Mouse (Mus musculus): Measurements from ENCODE around the gene Osbp2. TPM values are rescaled to one million over a fixed set of nuclear protein-coding genes. Genes with fewer than 3 reads are reported as not detected.

Gene Osbp2
- polyA plus RNA-seq, 1 experiment: not detected

- H3K4me3 ChIP-seq (replicated peaks): no peak overlapping the region
Measured at GRCm38 (mm10) chr11:3714486-3714885, 149.2 kb downstream of the Osbp2 start.

GRCm38 (mm10) chr11:3710203-3710602 lies 153.5 kb downstream of the Osbp2 start:
- Histone ChIP-seq H3K4me3 (replicated peaks) (no peak overlapping the region), H3K4me1 (ENCODE audit: control insufficient read depth) (no peaks in the 10 kb centered on the region), H3K9me3 (ENCODE audit: control insufficient read depth, low read length) (no peaks in the 10 kb centered on the region; the same call in 1 of the 2 replicates), H3K27me3 (ENCODE audit: control insufficient read depth) (peaks cover 3% of the 10 kb centered on the region; the same call in 1 of the 2 replicates), H3K36me3 (ENCODE audit: control insufficient read depth) (no peaks in the 10 kb centered on the region)
- TF ChIP-seq TAL1 (IDR thresholded peaks at IDR 0.05; ENCODE audit: low read length) (no peak), GATA1 (IDR thresholded peaks at IDR 0.05; ENCODE audit: low read length) (no peak)

More at GRCm38 (mm10) chr11:3714486-3714885, 149.2 kb downstream of the Osbp2 start:
- H3K4me1 ChIP-seq (ENCODE audit: control insufficient read depth): no peaks in the 10 kb centered on the region
- no peak for TF ChIP-seq TAL1 (IDR thresholded peaks at IDR 0.05; ENCODE audit: low read length)
- TF ChIP-seq GATA1 (IDR thresholded peaks at IDR 0.05; ENCODE audit: low read length): no peak
- no peaks in the 10 kb centered on the region for H3K36me3 ChIP-seq (ENCODE audit: control insufficient read depth)
- no peaks in the 10 kb centered on the region; the same call in 1 of the 2 replicates for H3K9me3 ChIP-seq (ENCODE audit: control insufficient read depth, low read length)
- H3K27me3 ChIP-seq (ENCODE audit: control insufficient read depth): no peaks in the 10 kb centered on the region

GRCm38 (mm10) chr11:3707057-3707456 lies 156.6 kb downstream of the Osbp2 start:
- no peak for TF ChIP-seq GATA1 (IDR thresholded peaks at IDR 0.05; ENCODE audit: low read length)
- H3K4me1 ChIP-seq (ENCODE audit: control insufficient read depth): no peaks in the 10 kb centered on the region
- H3K27me3 ChIP-seq (ENCODE audit: control insufficient read depth): peaks cover 4% of the 10 kb centered on the region; the same call in 1 of the 2 replicates
- no peaks in the 10 kb centered on the region for H3K9me3 ChIP-seq (ENCODE audit: control insufficient read depth, low read length)
- no peaks in the 10 kb centered on the region for H3K36me3 ChIP-seq (ENCODE audit: control insufficient read depth)
- no peak overlapping the region for H3K4me3 ChIP-seq (replicated peaks)

- H3K9me3 ChIP-seq (ENCODE audit: control insufficient read depth, low read length): no peaks in the 10 kb centered on the region
- H3K4me1 ChIP-seq (ENCODE audit: control insufficient read depth): no peaks in the 10 kb centered on the region
- H3K36me3 ChIP-seq (ENCODE audit: control insufficient read depth): no peaks in the 10 kb centered on the region
- TF ChIP-seq TAL1 (IDR thresholded peaks at IDR 0.05; ENCODE audit: low read length): no peak
- no peak for TF ChIP-seq GATA1 (IDR thresholded peaks at IDR 0.05; ENCODE audit: low read length)
- peaks cover 4% of the 10 kb centered on the region; the same call in 1 of the 2 replicates for H3K27me3 ChIP-seq (ENCODE audit: control insufficient read depth)
- H3K4me3 ChIP-seq (replicated peaks): no peak overlapping the region
Measured at GRCm38 (mm10) chr11:3704404-3704803, 159.3 kb downstream of the Osbp2 start.

- H3K4me1 ChIP-seq (ENCODE audit: control insufficient read depth): no peaks in the 10 kb centered on the region
- H3K4me3 ChIP-seq (replicated peaks): no peak overlapping the region
- H3K9me3 ChIP-seq (ENCODE audit: control insufficient read depth, low read length): no peaks in the 10 kb centered on the region
- no peaks in the 10 kb centered on the region for H3K36me3 ChIP-seq (ENCODE audit: control insufficient read depth)
- TF ChIP-seq GATA1 (IDR thresholded peaks at IDR 0.05; ENCODE audit: low read length) (no peak), TAL1 (IDR thresholded peaks at IDR 0.05; ENCODE audit: low read length) (no peak)
- H3K27me3 ChIP-seq (ENCODE audit: control insufficient read depth): peaks cover 4% of the 10 kb centered on the region; the same call in 1 of the 2 replicates
Measured at GRCm38 (mm10) chr11:3703089-3703992, 160.4 kb downstream of the Osbp2 start.

- TF ChIP-seq GATA1 (IDR thresholded peaks at IDR 0.05; ENCODE audit: low read length) (no peak), TAL1 (IDR thresholded peaks at IDR 0.05; ENCODE audit: low read length) (no peak)
- Histone ChIP-seq H3K4me1 (ENCODE audit: control insufficient read depth) (no peaks in the 10 kb centered on the region), H3K4me3 (replicated peaks) (no peak overlapping the region), H3K36me3 (ENCODE audit: control insufficient read depth) (no peaks in the 10 kb centered on the region; the same call in 1 of the 2 replicates), H3K9me3 (ENCODE audit: control insufficient read depth, low read length) (no peaks in the 10 kb centered on the region), H3K27me3 (ENCODE audit: control insufficient read depth) (no peaks in the 10 kb centered on the region)
Measured at GRCm38 (mm10) chr11:3697441-3697840, 166.3 kb downstream of the Osbp2 start.

- H3K27me3 ChIP-seq (ENCODE audit: control insufficient read depth): no peaks in the 10 kb centered on the region
- H3K4me1 ChIP-seq (ENCODE audit: control insufficient read depth): no peaks in the 10 kb centered on the region
- no peaks in the 10 kb centered on the region for H3K9me3 ChIP-seq (ENCODE audit: control insufficient read depth, low read length)
- TF ChIP-seq GATA1 (IDR thresholded peaks at IDR 0.05; ENCODE audit: low read length): no peak
- no peak for TF ChIP-seq TAL1 (IDR thresholded peaks at IDR 0.05; ENCODE audit: low read length)
- peaks cover 9% of the 10 kb centered on the region for H3K36me3 ChIP-seq (ENCODE audit: control insufficient read depth)
- no peak overlapping the region for H3K4me3 ChIP-seq (replicated peaks)
Measured at GRCm38 (mm10) chr11:3696086-3696616, 167.6 kb downstream of the Osbp2 start.

GRCm38 (mm10) chr11:3691746-3692145 lies 172.0 kb downstream of the Osbp2 start:
- H3K27me3 ChIP-seq (ENCODE audit: control insufficient read depth): no peaks in the 10 kb centered on the region
- no peaks in the 10 kb centered on the region for H3K4me1 ChIP-seq (ENCODE audit: control insufficient read depth)
- TF ChIP-seq GATA1 (IDR thresholded peaks at IDR 0.05; ENCODE audit: low read length): no peak
- no peak for TF ChIP-seq TAL1 (IDR thresholded peaks at IDR 0.05; ENCODE audit: low read length)
- no peaks in the 10 kb centered on the region for H3K9me3 ChIP-seq (ENCODE audit: control insufficient read depth, low read length)
- no peak overlapping the region for H3K4me3 ChIP-seq (replicated peaks)
- H3K36me3 ChIP-seq (ENCODE audit: control insufficient read depth): peaks cover 49% of the 10 kb centered on the region

GRCm38 (mm10) chr11:3686885-3687284 lies 176.8 kb downstream of the Osbp2 start:
- H3K4me3 ChIP-seq (replicated peaks): no peak overlapping the region
- H3K27me3 ChIP-seq (ENCODE audit: control insufficient read depth): no peaks in the 10 kb centered on the region
- TF ChIP-seq TAL1 (IDR thresholded peaks at IDR 0.05; ENCODE audit: low read length) (no peak), GATA1 (IDR thresholded peaks at IDR 0.05; ENCODE audit: low read length) (no peak)
- H3K36me3 ChIP-seq (ENCODE audit: control insufficient read depth): peaks cover 87% of the 10 kb centered on the region
- no peaks in the 10 kb centered on the region for H3K9me3 ChIP-seq (ENCODE audit: control insufficient read depth, low read length)
- no peaks in the 10 kb centered on the region for H3K4me1 ChIP-seq (ENCODE audit: control insufficient read depth)
